Mouse (Mus musculus): ENCODE data around the gene Sfmbt2.
"Not testable (repeated sequence)": the region's sequence is repeated elsewhere in the genome, so short reads cannot be mapped to it uniquely, and the experiment has no call there.

- not testable (repeated sequence) for TF ChIP-seq POLR2A (IDR thresholded peaks at IDR 0.05; ENCODE audit: insufficient read length, low read depth); MAX (IDR thresholded peaks at IDR 0.05; ENCODE audit: low read depth); POLR2AphosphoS2 (IDR thresholded peaks at IDR 0.05; ENCODE audit: insufficient read length, low read depth); USF1 (IDR thresholded peaks at IDR 0.05; ENCODE audit: low read depth)
Measured at GRCm38 (mm10) chr2:10344073-10344472, 26.2 kb upstream of the Sfmbt2 start.

All from myocyte (in vitro differentiated cells).